Mouse (Mus musculus) hindbrain, embryonic 14.5 days (tissue): ENCODE measurements at regions not wholly inside any gene's neighbourhood (a gene's known extent, or its start where the extent isn't known, plus 50 kb on each side); places are given as distances from the start of the nearest gene placed in this dataset.

Experiments
- ATAC-seq: fragments of 200-750 bp; cut with Nextera tagmentation; 2 replicates; pipeline ENCODE4 v1.8.0; 2017; ENCODE audit warnings: moderate number of reproducible peaks, mild to moderate bottlenecking, moderate TSS enrichment, moderate library complexity; ENCODE audit not compliant: low FRiP score
- DNase-seq: peaks from one replicate; pipeline ENCODE4 v3.0.0-alpha.2; 2015; ENCODE audit warnings: low spot score
- H3K27ac ChIP-seq: fragments of 300-500 bp; sonication (generic); 2 replicates; pipeline ENCODE4 v1.5.1; 2014; ENCODE audit warnings: mild to moderate bottlenecking, moderate library complexity
- H3K27me3 ChIP-seq: fragments of 300-500 bp; sonication (generic); 2 replicates; pipeline ENCODE4 v1.6.1; 2014; ENCODE audit warnings: mild to moderate bottlenecking, low read length, mixed read lengths; ENCODE audit not compliant: control insufficient read depth, insufficient read depth
- H3K36me3 ChIP-seq: fragments of 300-500 bp; sonication (generic); replicated peaks from 2 replicates; pipeline ENCODE4 v1.6.1; 2014; ENCODE audit not compliant: control insufficient read depth, insufficient read depth
- H3K4me1 ChIP-seq: fragments of 300-500 bp; sonication (generic); replicated peaks from 2 replicates; pipeline ENCODE4 v1.6.1; 2014; ENCODE audit warnings: antibody characterized with exemption, low read length, mixed read lengths; ENCODE audit not compliant: control insufficient read depth, insufficient read depth
- H3K4me2 ChIP-seq: fragments of 300-500 bp; sonication (generic); replicated peaks from 2 replicates; pipeline ENCODE4 v1.6.1; 2014; ENCODE audit warnings: mild to moderate bottlenecking, moderate library complexity
- H3K4me3 ChIP-seq: fragments of 300-500 bp; sonication (generic); replicated peaks from 2 replicates; pipeline ENCODE4 v1.5.1; 2014; ENCODE audit warnings: mild to moderate bottlenecking, low read length
- H3K9ac ChIP-seq: fragments of 300-500 bp; sonication (generic); 2 replicates; pipeline ENCODE4 v1.6.1; 2014
- H3K9me3 ChIP-seq: fragments of 300-500 bp; sonication (generic); 2 replicates; pipeline ENCODE4 v1.6.1; 2016; ENCODE audit warnings: low read length; ENCODE audit not compliant: control insufficient read depth
- WGBS: fragments of 180-500 bp; shearing (Covaris S2); extraction: QIAGEN DNeasy Blood & Tissue Kit; methylation state at CpG from one replicate; pipeline ENCODE4 v1.1.7; 2014; 5-methylcytosine and 5-hydroxymethylcytosine counted together

DNA sequence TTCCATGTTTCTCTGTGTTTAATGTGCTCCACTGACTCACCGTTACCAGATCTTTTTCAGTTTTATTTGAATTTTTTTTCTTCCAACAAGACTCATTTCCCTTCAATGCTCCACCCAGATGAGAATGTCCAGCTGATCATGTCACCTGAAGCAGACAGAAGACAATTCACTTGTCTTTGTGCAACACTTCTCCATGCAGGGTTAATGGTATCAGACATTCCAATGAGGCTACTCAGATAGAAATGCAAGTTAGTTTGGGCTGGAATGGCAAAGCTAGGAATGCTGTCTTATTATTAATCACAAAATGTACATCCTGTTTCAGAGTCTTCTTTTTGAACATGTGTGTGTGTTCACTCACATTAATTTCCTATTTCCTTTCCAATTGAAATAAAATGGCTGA, 77.2 kb upstream of the Col11a1 start:
- WGBS, result 92% methylated on average over 1 of the region's 1 CpGs
- no peak for DNase-seq
- Histone ChIP-seq H3K4me3 (no peak overlapping the region), H3K9ac (no peak overlapping the region), H3K9me3 (no peaks in the 10 kb centered on the region), H3K36me3 (no peaks in the 10 kb centered on the region), H3K4me1 (no peaks in the 10 kb centered on the region), H3K27me3 (no peaks in the 10 kb centered on the region), H3K4me2 (no peak overlapping the region), H3K27ac (no peak overlapping the region)
- no peak for ATAC-seq

DNA sequence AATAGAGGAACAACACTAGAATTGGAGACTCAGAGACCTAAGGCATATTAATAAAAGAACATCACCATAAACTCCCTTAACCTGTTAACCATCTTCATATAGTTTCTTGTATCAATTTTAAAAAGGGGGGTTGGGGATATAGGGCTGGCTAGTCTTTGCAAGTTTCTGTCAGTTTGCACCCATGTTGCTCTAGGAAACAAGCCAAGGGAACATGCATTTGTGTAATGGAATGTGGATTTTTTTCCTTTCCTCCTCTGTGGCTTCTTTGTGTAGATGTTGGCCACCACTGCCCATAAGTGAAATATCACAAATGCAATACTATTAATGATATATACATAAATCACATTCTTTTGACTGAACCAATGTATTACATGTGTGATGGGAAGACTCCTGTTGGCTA, 75.9 kb upstream of the Col11a1 start:
- ATAC-seq (no peak), DNase-seq (no peak)
- Histone ChIP-seq H3K27me3 (no peaks in the 10 kb centered on the region), H3K9me3 (no peaks in the 10 kb centered on the region), H3K9ac (no peak overlapping the region), H3K36me3 (no peaks in the 10 kb centered on the region), H3K4me1 (no peaks in the 10 kb centered on the region), H3K4me2 (no peak overlapping the region), H3K4me3 (no peak overlapping the region), H3K27ac (no peak overlapping the region)

DNA sequence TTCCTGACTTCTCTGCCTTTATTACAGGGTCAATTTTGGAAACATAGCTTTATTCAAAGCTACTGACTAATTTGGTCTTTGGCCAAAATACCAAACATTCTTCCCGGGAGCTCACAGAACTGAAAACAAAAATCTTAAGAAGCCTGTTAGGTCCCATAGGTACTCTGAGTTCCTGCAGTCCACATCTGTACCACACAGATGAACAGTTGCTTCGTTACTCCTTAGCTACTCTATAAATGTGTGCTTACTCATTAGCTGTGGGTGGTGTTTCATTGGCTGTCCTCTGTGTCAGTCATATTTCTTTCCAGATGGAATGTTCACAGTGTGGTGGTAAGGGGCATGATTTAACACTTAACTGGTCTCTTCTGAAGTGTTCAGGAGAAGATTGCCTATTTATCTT, 70.3 kb upstream of the Col11a1 start:
- Histone ChIP-seq H3K9ac (no peak overlapping the region), H3K27ac (no peak overlapping the region), H3K4me1 (no peaks in the 10 kb centered on the region), H3K36me3 (no peaks in the 10 kb centered on the region), H3K4me3 (no peak overlapping the region), H3K9me3 (no peaks in the 10 kb centered on the region), H3K4me2 (no peak overlapping the region), H3K27me3 (no peaks in the 10 kb centered on the region)
- DNase-seq (no peak), ATAC-seq (no peak)
- WGBS, result 72% methylated on average over 2 of the region's 2 CpGs
